Mouse (Mus musculus) adrenal gland, adult 10 weeks (tissue): ENCODE results near the gene Slc3a1. TPM values are rescaled to one million over a fixed set of nuclear protein-coding genes. Genes with fewer than 3 reads are reported as not detected.

Experiments used
- polyA plus RNA-seq: library from polyadenylated mRNA; stranded (reverse); fragments of 350-450 nt; fragmentation: Illumina TruSeq; extraction: RNeasy Lipid Tissue Mini Kit (QIAGEN cat#74804); gene quantifications from one replicate; pipeline ENCODE4 v1.2.3, GENCODE M21; 2014; ENCODE audit warnings: low read depth, low replicate concordance

Slc3a1 gene
- not detected for polyA plus RNA-seq

DNA sequence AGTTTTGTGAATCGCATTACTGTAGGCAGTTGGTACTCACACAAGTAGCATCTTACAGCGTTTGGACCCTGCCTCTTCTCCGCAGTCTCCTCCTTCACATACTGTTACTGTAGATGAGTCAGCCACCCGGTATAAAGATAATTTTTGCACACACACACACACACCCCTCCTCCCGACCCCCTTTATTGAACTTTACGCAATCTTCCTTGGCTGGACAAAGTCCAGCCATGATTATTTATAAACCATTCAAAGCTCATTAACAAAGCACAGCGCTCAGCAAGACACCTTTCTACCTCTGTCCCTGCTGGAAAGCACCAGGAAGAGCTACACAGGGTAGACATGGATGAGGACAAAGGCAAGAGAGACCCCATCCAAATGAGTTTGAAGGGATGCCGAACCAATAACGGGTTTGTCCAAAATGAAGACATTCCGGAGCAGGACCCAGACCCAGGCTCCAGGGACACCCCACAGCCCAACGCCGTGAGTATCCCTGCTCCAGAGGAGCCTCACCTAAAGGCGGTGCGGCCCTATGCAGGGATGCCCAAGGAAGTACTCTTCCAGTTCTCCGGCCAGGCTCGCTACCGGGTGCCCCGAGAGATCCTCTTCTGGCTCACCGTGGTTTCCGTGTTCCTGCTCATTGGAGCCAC is at the start of gene Slc3a1:
Gene Slc3a1 (plus strand): TSS at position 284 of the 647 bp plus-strand sequence.

GRCm38 (mm10) chr17:85090120-85091099 is 62.2 kb downstream of the Slc3a1 start, which contains the start of the genes Prepl and Camkmt:
Prepl (minus strand) TSS chr17:85090241.
Camkmt (plus strand) TSS chr17:85090552.

Other genes with a start within 250 kb of the Slc3a1 start
- gene Lrpprc, start 237.6 kb upstream of the Slc3a1 start, polyA plus RNA-seq: 65.5 TPM
- gene Ppm1b, start 71.6 kb upstream of the Slc3a1 start, polyA plus RNA-seq: 172 TPM
- 63.0 TPM for gene Prepl, start 61.9 kb downstream of the Slc3a1 start, polyA plus RNA-seq
- 10.6 TPM for gene Camkmt, start 62.2 kb downstream of the Slc3a1 start, polyA plus RNA-seq